Mouse (Mus musculus): ENCODE data around the gene Xndc1. TPM values are rescaled to one million over a fixed set of nuclear protein-coding genes. Genes with fewer than 3 reads are reported as not detected.
"Not testable (repeated sequence)": the region's sequence is repeated elsewhere in the genome, so short reads cannot be mapped to it uniquely, and the experiment has no call there.

The Xndc1 gene
- total RNA-seq, 1 experiment, result 32.2 TPM

GRCm38 (mm10) chr7:102025187-102026119 is 39.9 kb upstream of the Xndc1 start:
- H3K36me3 ChIP-seq (ENCODE audit: control insufficient read depth, insufficient read depth, low read length, poor library complexity, severe bottlenecking), result peaks cover 17% of the 10 kb centered on the region
- no peak for DNase-seq (ENCODE audit: low read depth, low spot score)
- in situ Hi-C loops (cut with MboI; ENCODE audit: low sequenced_read_pairs in 2 of 2, unreplicated experiment in 2 of 2), result no loop called here
- peak; percentile 98 for TF ChIP-seq MAFK (IDR thresholded peaks at IDR 0.05; ENCODE audit: insufficient read depth, low read depth, low read length)
- no peak for TF ChIP-seq ZNF384 (IDR thresholded peaks at IDR 0.05; ENCODE audit: low read depth, low read length)
- no peak overlapping the region for H3K9ac ChIP-seq (ENCODE audit: insufficient read depth, low read depth, low read length, poor library complexity, severe bottlenecking)
- H3K9me3 ChIP-seq (ENCODE audit: control insufficient read depth, insufficient read depth, low read depth, low read length), result no peaks in the 10 kb centered on the region
- peaks cover 5 to 9% of the 10 kb centered on the region in 2 experiments; a peak in 3 of 4 replicates for H3K4me1 ChIP-seq (ENCODE audit: control insufficient read depth in 2 of 2, insufficient read depth in 2 of 2, low read length in 2 of 2, poor library complexity in 1 of 2)
- H3K4me3 ChIP-seq (ENCODE audit: insufficient read depth in 1 of 2, low read depth in 1 of 2, low read length in 2 of 2, poor library complexity in 1 of 2, severe bottlenecking in 1 of 2), result no peak overlapping the region
- no peak overlapping the region for H3K27ac ChIP-seq (ENCODE audit: insufficient read depth, low read depth, low read length, poor library complexity, severe bottlenecking)

DNA sequence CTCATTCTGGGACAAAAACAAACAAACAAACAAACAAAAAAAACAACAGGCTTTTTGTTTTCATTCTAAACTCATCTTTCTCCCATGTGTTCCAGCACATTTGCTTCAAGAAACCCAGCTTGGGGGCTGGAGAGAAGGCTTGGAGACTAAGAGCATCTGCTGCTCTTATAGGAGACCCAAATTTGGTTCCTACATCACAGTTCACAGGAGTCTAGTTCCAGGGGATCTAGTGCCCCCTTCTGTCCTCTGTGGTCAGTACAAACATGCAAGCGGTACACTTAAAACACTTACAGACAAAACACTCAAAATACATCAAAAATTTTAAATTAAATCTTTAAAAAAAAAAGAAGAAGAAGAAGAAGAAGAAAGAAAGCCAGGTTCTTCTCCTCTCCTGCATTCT is 30.4 kb upstream of the Xndc1 start:
- no peaks in the 10 kb centered on the region for H3K9me3 ChIP-seq (ENCODE audit: control insufficient read depth, insufficient read depth, low read depth, low read length)
- no peaks in the 10 kb centered on the region for H3K4me1 ChIP-seq (ENCODE audit: control insufficient read depth in 2 of 2, insufficient read depth in 2 of 2, low read length in 2 of 2, poor library complexity in 1 of 2)
- H3K36me3 ChIP-seq (ENCODE audit: control insufficient read depth, insufficient read depth, low read length, poor library complexity, severe bottlenecking), result peaks cover 22% of the 10 kb centered on the region
- no peak for TF ChIP-seq HCFC1 (IDR thresholded peaks at IDR 0.05; ENCODE audit: borderline replicate concordance, insufficient read depth, low read length)
- peak; percentile 27; the same call in 1 of the 2 replicates for TF ChIP-seq ZC3H11A (IDR thresholded peaks at IDR 0.05; ENCODE audit: borderline replicate concordance, low read depth, low read length)
- no peak overlapping the region for H3K9ac ChIP-seq (ENCODE audit: insufficient read depth, low read depth, low read length, poor library complexity, severe bottlenecking)
- DNase-seq (ENCODE audit: low read depth, low spot score), result no peak
- no peak overlapping the region for H3K4me3 ChIP-seq (ENCODE audit: insufficient read depth in 1 of 2, low read depth in 1 of 2, low read length in 2 of 2, poor library complexity in 1 of 2, severe bottlenecking in 1 of 2)
- H3K27ac ChIP-seq (ENCODE audit: insufficient read depth, low read depth, low read length, poor library complexity, severe bottlenecking), result no peak overlapping the region
- in situ Hi-C loops (cut with MboI; ENCODE audit: low sequenced_read_pairs in 2 of 2, unreplicated experiment in 2 of 2), result no loop called here

DNA sequence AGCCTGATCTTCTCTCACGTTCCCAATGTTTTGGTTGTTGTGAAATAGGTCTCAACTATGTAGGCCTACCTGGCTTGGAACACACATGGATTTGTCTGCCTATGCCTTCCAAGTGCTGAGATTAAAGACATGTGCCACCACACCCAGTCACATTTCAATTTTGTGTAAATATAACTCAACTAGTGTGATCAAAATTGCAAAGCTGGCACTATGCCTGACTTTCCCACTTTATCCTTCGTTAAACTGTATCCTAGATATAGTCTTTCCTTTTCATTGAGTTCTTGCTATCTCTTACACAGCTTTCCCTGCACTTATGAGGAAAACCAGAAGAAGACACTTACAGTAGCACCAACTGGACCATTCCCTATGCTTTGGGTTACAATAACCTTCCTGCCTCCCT is 29.8 kb upstream of the Xndc1 start:
- H3K9ac ChIP-seq (ENCODE audit: insufficient read depth, low read depth, low read length, poor library complexity, severe bottlenecking), result no peak overlapping the region
- TF ChIP-seq ZNF384 (IDR thresholded peaks at IDR 0.05; ENCODE audit: low read depth, low read length), result no peak
- no peaks in the 10 kb centered on the region for H3K4me1 ChIP-seq (ENCODE audit: control insufficient read depth in 2 of 2, insufficient read depth in 2 of 2, low read length in 2 of 2, poor library complexity in 1 of 2)
- DNase-seq (ENCODE audit: low read depth, low spot score), result no peak
- no peak overlapping the region for H3K27ac ChIP-seq (ENCODE audit: insufficient read depth, low read depth, low read length, poor library complexity, severe bottlenecking)
- no peak overlapping the region for H3K4me3 ChIP-seq (ENCODE audit: insufficient read depth in 1 of 2, low read depth in 1 of 2, low read length in 2 of 2, poor library complexity in 1 of 2, severe bottlenecking in 1 of 2)
- H3K36me3 ChIP-seq (ENCODE audit: control insufficient read depth, insufficient read depth, low read length, poor library complexity, severe bottlenecking), result peaks cover 20% of the 10 kb centered on the region
- H3K9me3 ChIP-seq (ENCODE audit: control insufficient read depth, insufficient read depth, low read depth, low read length), result no peaks in the 10 kb centered on the region
- in situ Hi-C loops (cut with MboI; ENCODE audit: low sequenced_read_pairs in 2 of 2, unreplicated experiment in 2 of 2), result no loop called here

DNA sequence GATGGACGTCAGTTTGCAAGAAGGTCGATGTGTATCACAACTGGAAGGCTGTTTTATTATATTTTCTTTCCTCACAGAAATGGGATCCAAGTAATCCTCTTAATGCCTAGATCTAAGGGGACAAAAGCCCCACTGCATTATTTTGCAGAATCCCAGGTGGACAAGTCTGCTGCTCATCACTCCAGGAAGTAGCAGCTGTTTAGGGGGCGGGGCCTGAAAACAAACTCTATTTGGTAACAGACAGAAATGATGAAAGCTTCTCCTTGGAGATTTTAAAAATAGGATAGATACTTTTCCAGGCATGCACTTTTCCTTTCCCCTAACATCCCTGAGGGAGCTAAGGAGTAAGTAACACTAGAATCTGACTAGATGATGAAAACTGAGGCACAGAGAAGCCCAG is 28.0 kb upstream of the Xndc1 start:
- TF ChIP-seq CHD2 (IDR thresholded peaks at IDR 0.05; ENCODE audit: low read depth, low read length) (no peak), HCFC1 (IDR thresholded peaks at IDR 0.05; ENCODE audit: borderline replicate concordance, insufficient read depth, low read length) (no peak), ZNF384 (IDR thresholded peaks at IDR 0.05; ENCODE audit: low read depth, low read length) (no peak), ZC3H11A (IDR thresholded peaks at IDR 0.05; ENCODE audit: borderline replicate concordance, low read depth, low read length) (no peak), MAFK (IDR thresholded peaks at IDR 0.05; ENCODE audit: insufficient read depth, low read depth, low read length) (no peak)
- no peaks in the 10 kb centered on the region for H3K9me3 ChIP-seq (ENCODE audit: control insufficient read depth, insufficient read depth, low read depth, low read length)
- DNase-seq (ENCODE audit: low read depth, low spot score), result no peak
- no peaks in the 10 kb centered on the region for H3K4me1 ChIP-seq (ENCODE audit: control insufficient read depth in 2 of 2, insufficient read depth in 2 of 2, low read length in 2 of 2, poor library complexity in 1 of 2)
- H3K9ac ChIP-seq (ENCODE audit: insufficient read depth, low read depth, low read length, poor library complexity, severe bottlenecking), result no peak overlapping the region
- no peak overlapping the region for H3K4me3 ChIP-seq (ENCODE audit: insufficient read depth in 1 of 2, low read depth in 1 of 2, low read length in 2 of 2, poor library complexity in 1 of 2, severe bottlenecking in 1 of 2)
- no peak overlapping the region for H3K27ac ChIP-seq (ENCODE audit: insufficient read depth, low read depth, low read length, poor library complexity, severe bottlenecking)
- H3K36me3 ChIP-seq (ENCODE audit: control insufficient read depth, insufficient read depth, low read length, poor library complexity, severe bottlenecking), result peaks cover 21% of the 10 kb centered on the region
- in situ Hi-C loops (cut with MboI; ENCODE audit: low sequenced_read_pairs in 2 of 2, unreplicated experiment in 2 of 2), result no loop called here

DNA sequence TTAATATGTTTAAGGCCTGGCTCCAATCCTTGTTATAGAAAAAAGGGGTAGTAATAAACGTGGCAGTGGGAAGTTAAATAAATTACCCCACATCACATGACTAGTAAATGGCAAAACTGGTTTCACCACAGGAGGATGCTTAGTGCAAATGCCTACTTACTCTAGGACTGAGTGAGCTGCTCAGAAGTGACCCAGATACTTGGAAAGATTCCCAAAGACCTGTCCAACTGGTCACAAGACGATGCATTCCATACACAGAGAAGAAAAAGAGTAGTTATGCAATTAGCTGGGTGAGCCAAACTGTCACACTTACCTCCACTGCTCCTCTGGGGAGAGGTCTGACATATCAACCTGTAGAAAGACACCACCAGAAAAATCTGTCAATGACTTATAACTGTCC is 23.0 kb upstream of the Xndc1 start:
- H3K27ac ChIP-seq (ENCODE audit: insufficient read depth, low read depth, low read length, poor library complexity, severe bottlenecking), result no peak overlapping the region
- no peaks in the 10 kb centered on the region for H3K4me1 ChIP-seq (ENCODE audit: control insufficient read depth in 2 of 2, insufficient read depth in 2 of 2, low read length in 2 of 2, poor library complexity in 1 of 2)
- H3K36me3 ChIP-seq (ENCODE audit: control insufficient read depth, insufficient read depth, low read length, poor library complexity, severe bottlenecking), result peaks cover 12% of the 10 kb centered on the region
- in situ Hi-C loops (cut with MboI; ENCODE audit: low sequenced_read_pairs in 2 of 2, unreplicated experiment in 2 of 2), result no loop called here
- H3K9ac ChIP-seq (ENCODE audit: insufficient read depth, low read depth, low read length, poor library complexity, severe bottlenecking), result no peak overlapping the region
- H3K9me3 ChIP-seq (ENCODE audit: control insufficient read depth, insufficient read depth, low read depth, low read length), result no peaks in the 10 kb centered on the region
- DNase-seq (ENCODE audit: low read depth, low spot score), result no peak
- no peak overlapping the region for H3K4me3 ChIP-seq (ENCODE audit: insufficient read depth in 1 of 2, low read depth in 1 of 2, low read length in 2 of 2, poor library complexity in 1 of 2, severe bottlenecking in 1 of 2)
- TF ChIP-seq MAFK (IDR thresholded peaks at IDR 0.05; ENCODE audit: insufficient read depth, low read depth, low read length), result no peak
- no peak for TF ChIP-seq HCFC1 (IDR thresholded peaks at IDR 0.05; ENCODE audit: borderline replicate concordance, insufficient read depth, low read length)
- TF ChIP-seq ZNF384 (IDR thresholded peaks at IDR 0.05; ENCODE audit: low read depth, low read length), result no peak
- TF ChIP-seq CHD2 (IDR thresholded peaks at IDR 0.05; ENCODE audit: low read depth, low read length), result no peak
- TF ChIP-seq ZC3H11A (IDR thresholded peaks at IDR 0.05; ENCODE audit: borderline replicate concordance, low read depth, low read length), result no peak

DNA sequence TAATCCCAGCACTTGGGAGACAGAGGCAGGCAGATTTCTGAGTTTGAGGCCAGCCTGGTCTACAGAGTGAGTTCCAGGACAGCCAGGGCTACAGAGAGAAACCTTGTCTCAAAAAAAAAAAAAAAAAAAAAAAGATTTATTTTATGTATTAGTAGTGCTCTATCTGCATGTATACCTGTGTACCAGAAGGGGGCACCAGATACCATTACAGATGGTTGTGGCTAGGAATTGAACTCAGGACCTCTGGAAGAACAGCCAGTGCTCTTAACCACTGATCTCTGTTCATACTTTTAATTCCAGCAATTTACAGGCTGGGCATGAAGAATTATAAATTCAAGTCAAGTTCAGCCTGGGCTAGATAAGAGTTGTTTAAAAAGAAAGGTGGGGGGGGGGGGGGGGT is 16.8 kb upstream of the Xndc1 start:
- in situ Hi-C loops (cut with MboI; ENCODE audit: low sequenced_read_pairs in 2 of 2, unreplicated experiment in 2 of 2); H3K4me3 ChIP-seq (ENCODE audit: insufficient read depth in 1 of 2, low read depth in 1 of 2, low read length in 2 of 2, poor library complexity in 1 of 2, severe bottlenecking in 1 of 2); H3K4me1 ChIP-seq (ENCODE audit: control insufficient read depth in 2 of 2, insufficient read depth in 2 of 2, low read length in 2 of 2, poor library complexity in 1 of 2); H3K36me3 ChIP-seq (ENCODE audit: control insufficient read depth, insufficient read depth, low read length, poor library complexity, severe bottlenecking); H3K9ac ChIP-seq (ENCODE audit: insufficient read depth, low read depth, low read length, poor library complexity, severe bottlenecking); H3K27ac ChIP-seq (ENCODE audit: insufficient read depth, low read depth, low read length, poor library complexity, severe bottlenecking); H3K9me3 ChIP-seq (ENCODE audit: control insufficient read depth, insufficient read depth, low read depth, low read length); DNase-seq (ENCODE audit: low read depth, low spot score): not testable (repeated sequence)

All from ES-E14 (cell line).